Comparison of ENCODE assay signal across 26 mouse cellular contexts in the genomic region with DNA sequence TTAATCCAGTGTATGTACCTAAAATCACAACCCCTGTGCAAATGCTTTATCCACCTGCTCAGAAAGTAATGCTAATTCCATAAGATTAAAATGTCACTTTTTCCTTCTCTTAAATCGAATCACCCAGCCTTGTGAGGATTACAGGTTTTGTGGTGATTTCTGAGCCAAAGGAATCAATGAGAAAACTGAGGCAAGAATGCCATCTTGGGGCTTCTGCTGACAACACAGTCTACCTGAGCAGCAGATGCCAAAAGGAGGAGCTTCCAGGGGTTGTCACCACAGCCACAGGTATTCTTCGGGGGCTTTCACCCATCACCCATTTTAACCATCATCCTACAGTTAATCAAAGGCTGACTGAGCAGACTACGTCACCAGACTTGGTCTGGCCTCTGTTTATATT. TPM values are rescaled to one million over a fixed set of nuclear protein-coding genes. Genes with fewer than 3 reads are reported as not detected.
DNase-seq lines count a peak whose midpoint lies in the region; ATAC-seq and TF ChIP-seq lines count a peak whose summit lies in the region.
"Had no signal": no experiment of that assay in that cellular context is flagged by ENCODE, and none has a peak within 500 bp of the region (broad histone marks: within the 10 kb centered on the region; RNA-seq: fewer than 3 reads in every experiment).

No protein-coding gene starts in this region.

- H3K4me3 ChIP-seq in hindbrain, postnatal 0 days (ENCODE audit: low read length) = no peak overlapping the region
- H3K4me3 ChIP-seq in hindbrain, embryonic 14.5 days (replicated peaks; ENCODE audit: low read length) = no peak overlapping the region
- no peak overlapping the region for H3K4me3 ChIP-seq in intestine, embryonic 15.5 days (replicated peaks)
- H3K4me3 ChIP-seq: embryonic facial prominence, embryonic 10.5 days; embryonic facial prominence, embryonic 13.5 days; erythroblast, embryonic 14.5 days; forebrain, embryonic 12.5 days; gastrocnemius, adult 2 months; hindbrain, embryonic 12.5 days had no signal

- 77% methylated on average over 3 of the region's 3 CpGs for WGBS in hindbrain, postnatal 0 days
- 77% methylated on average over 3 of the region's 3 CpGs for WGBS in hindbrain, embryonic 14.5 days
- WGBS in intestine, embryonic 15.5 days = 64% methylated on average over 3 of the region's 3 CpGs

- no peak for ATAC-seq in hindbrain, postnatal 0 days
- ATAC-seq in hindbrain, embryonic 14.5 days (ENCODE audit: low FRiP score) = no peak
- no peak for ATAC-seq in intestine, embryonic 15.5 days
- ATAC-seq: forebrain, postnatal 0 days; hindbrain, embryonic 16.5 days; inflammation-experienced regulatory T-cells, adult 6 months; intestine, postnatal 0 days had no signal

- no peak for TF ChIP-seq POLR2A in brain, embryonic 14.5 days (IDR thresholded peaks at IDR 0.05; ENCODE audit: borderline replicate concordance, extremely low read depth, insufficient read depth, insufficient read length, poor library complexity, severe bottlenecking)

- TF ChIP-seq CTCF in hindbrain, postnatal 0 days (IDR thresholded peaks at IDR 0.05; ENCODE audit: low read depth) = peak; percentile 31
- TF ChIP-seq CTCF in brain, embryonic 14.5 days (IDR thresholded peaks at IDR 0.05; ENCODE audit: borderline replicate concordance, extremely low read depth, insufficient read depth, insufficient read length) = no peak

- no peak overlapping the region for H3K27ac ChIP-seq in hindbrain, postnatal 0 days
- H3K27ac ChIP-seq in hindbrain, embryonic 14.5 days = no peak overlapping the region
- no peak overlapping the region for H3K27ac ChIP-seq in intestine, embryonic 15.5 days
- H3K27ac ChIP-seq: embryonic facial prominence, embryonic 10.5 days; embryonic facial prominence, embryonic 13.5 days; forebrain, embryonic 12.5 days; gastrocnemius, adult 2 months; hindbrain, embryonic 12.5 days had no signal

- H3K9me3 ChIP-seq in hindbrain, postnatal 0 days (ENCODE audit: low read length) = no peaks in the 10 kb centered on the region
- H3K9me3 ChIP-seq in hindbrain, embryonic 14.5 days (ENCODE audit: control insufficient read depth, low read length) = no peaks in the 10 kb centered on the region
- H3K9me3 ChIP-seq in intestine, embryonic 15.5 days = no peaks in the 10 kb centered on the region
- H3K9me3 ChIP-seq: embryonic facial prominence, embryonic 10.5 days; embryonic facial prominence, embryonic 13.5 days; forebrain, embryonic 12.5 days; hindbrain, embryonic 12.5 days had no signal

- peak; percentile 33 for DNase-seq in hindbrain, postnatal 0 days (ENCODE audit: low spot score)
- no peak for DNase-seq in hindbrain, embryonic 14.5 days (ENCODE audit: low spot score)
- peak; percentile 18 for DNase-seq in testis, postnatal 10 days (ENCODE audit: low spot score)
- DNase-seq in testis, postnatal 14 days (ENCODE audit: low spot score) = no peak
- DNase-seq in brain, embryonic 14.5 days (ENCODE audit: low read depth) = peak; percentile 11
- DNase-seq: adrenal gland, postnatal 10 days; adrenal gland, postnatal 36 days; B cell, adult 2 months; cerebellum, adult 11-12 months; cerebellum, adult 8-10 months; cerebellum, postnatal 10 days; cerebellum, postnatal 36 days; embryo, embryonic 11 days; forebrain, postnatal 0 days; gastrocnemius, adult 2 months; gastrocnemius, postnatal 14 days had no signal

- no peaks in the 10 kb centered on the region for H3K27me3 ChIP-seq in hindbrain, postnatal 0 days (ENCODE audit: insufficient read depth, low read length)
- H3K27me3 ChIP-seq in hindbrain, embryonic 14.5 days (ENCODE audit: control insufficient read depth, insufficient read depth, low read length) = no peaks in the 10 kb centered on the region
- no peaks in the 10 kb centered on the region for H3K27me3 ChIP-seq in intestine, embryonic 15.5 days (replicated peaks)
- H3K27me3 ChIP-seq: embryonic facial prominence, embryonic 13.5 days; forebrain, embryonic 12.5 days; hindbrain, embryonic 12.5 days had no signal

- no peaks in the 10 kb centered on the region for H3K4me1 ChIP-seq in hindbrain, postnatal 0 days (ENCODE audit: insufficient read depth, low read length)
- no peaks in the 10 kb centered on the region for H3K4me1 ChIP-seq in hindbrain, embryonic 14.5 days (replicated peaks; ENCODE audit: control insufficient read depth, insufficient read depth, low read length)
- H3K4me1 ChIP-seq in intestine, embryonic 15.5 days (replicated peaks) = no peaks in the 10 kb centered on the region
- H3K4me1 ChIP-seq: embryonic facial prominence, embryonic 10.5 days; embryonic facial prominence, embryonic 13.5 days; forebrain, embryonic 12.5 days; hindbrain, embryonic 12.5 days had no signal

- no peaks in the 10 kb centered on the region for H3K36me3 ChIP-seq in hindbrain, postnatal 0 days (ENCODE audit: insufficient read depth, low read length)
- H3K36me3 ChIP-seq in hindbrain, embryonic 14.5 days (replicated peaks; ENCODE audit: control insufficient read depth, insufficient read depth) = no peaks in the 10 kb centered on the region
- no peaks in the 10 kb centered on the region for H3K36me3 ChIP-seq in intestine, embryonic 15.5 days
- H3K36me3 ChIP-seq: embryonic facial prominence, embryonic 10.5 days; embryonic facial prominence, embryonic 13.5 days; forebrain, embryonic 12.5 days; hindbrain, embryonic 12.5 days had no signal

- H3K9ac ChIP-seq in hindbrain, postnatal 0 days (replicated peaks; ENCODE audit: low read length) = no peak overlapping the region
- no peak overlapping the region for H3K9ac ChIP-seq in hindbrain, embryonic 14.5 days
- H3K9ac ChIP-seq in intestine, embryonic 15.5 days = no peak overlapping the region
- H3K9ac ChIP-seq: embryonic facial prominence, embryonic 13.5 days; forebrain, embryonic 12.5 days; forebrain, postnatal 0 days; hindbrain, embryonic 12.5 days had no signal

- H3K4me2 ChIP-seq in hindbrain, postnatal 0 days (ENCODE audit: low read depth, low read length) = no peak overlapping the region
- H3K4me2 ChIP-seq in hindbrain, embryonic 14.5 days (replicated peaks) = no peak overlapping the region
- no peak overlapping the region for H3K4me2 ChIP-seq in intestine, embryonic 15.5 days (replicated peaks)
- H3K4me2 ChIP-seq: embryonic facial prominence, embryonic 13.5 days; forebrain, embryonic 12.5 days; heart, embryonic 11.5 days; hindbrain, embryonic 12.5 days had no signal

RNA-seq across cellular contexts. Expression of a gene that starts 51.4 kb away (rescaled TPM):
- total RNA-seq in hindbrain, postnatal 0 days (2014; rRNA removed) = 33.2 and 43.0 TPM in 2 replicates
- 44.3 and 48.5 TPM in 2 replicates for polyA plus RNA-seq in hindbrain, postnatal 0 days (2015; fragmentation: Nextera tagmentation; extraction: Ambion mirVana)
- 72.3 and 79.1 TPM in 2 replicates for polyA plus RNA-seq in hindbrain, embryonic 14.5 days (2014; fragmentation: Nextera tagmentation; extraction: Ambion mirVana)
- polyA plus RNA-seq in brain, embryonic 14.5 days (2012; rRNA removed) = 71.6 and 85.3 TPM in 2 replicates
- 67.0 and 72.1 TPM in 2 replicates for polyA plus RNA-seq in intestine, embryonic 15.5 days (2015; fragmentation: Nextera tagmentation; extraction: Ambion mirVana)

Comparison
In these comparisons a context has a peak if more than half of its experiments do, and no peak if none do; other contexts are left out.
1. DNase-seq: peak in hindbrain, postnatal 0 days (single experiment), testis, postnatal 10 days (single experiment) and brain, embryonic 14.5 days (single experiment); none in hindbrain, embryonic 14.5 days (single experiment) and testis, postnatal 14 days (single experiment).